Mouse (Mus musculus) G1E (cell line): ENCODE data around the gene Miip. TPM values are rescaled to one million over a fixed set of nuclear protein-coding genes. Genes with fewer than 3 reads are reported as not detected.
"Not testable (repeated sequence)": the region's sequence is repeated elsewhere in the genome, so short reads cannot be mapped to it uniquely, and the experiment has no call there.

Source experiments
- ATAC-seq: 2 replicates; pipeline ENCODE4 v1.8.0; 2016; ENCODE audit warnings: mild to moderate bottlenecking; ENCODE audit not compliant: insufficient number of reproducible peaks, poor library complexity, low FRiP score, severe bottlenecking; ENCODE audit errors: extremely low read depth
- DNase-seq: peaks from one replicate; pipeline ENCODE4 v3.0.0; 2012; ENCODE audit warnings: low spot score
- H3K27me3 ChIP-seq: 2 replicates; pipeline ENCODE4 v1.6.1; 2012; ENCODE audit warnings: mild to moderate bottlenecking, low read length, inconsistent platforms; ENCODE audit not compliant: insufficient read depth
- H3K36me3 ChIP-seq: replicated peaks from 2 replicates; pipeline ENCODE3; 2012; ENCODE audit warnings: mild to moderate bottlenecking, inconsistent platforms
- H3K4me1 ChIP-seq: 2 replicates; pipeline ENCODE4 v1.6.1; 2012; ENCODE audit warnings: low read depth, low read length, inconsistent platforms, mixed read lengths; ENCODE audit not compliant: insufficient read depth
- H3K4me3 ChIP-seq: 2 replicates; pipeline ENCODE4 v1.5.1; 2012; ENCODE audit warnings: low read depth, mild to moderate bottlenecking, inconsistent platforms, low read length, moderate library complexity, mixed read lengths
- H3K9me3 ChIP-seq: replicated peaks from 2 replicates; pipeline ENCODE4 v1.6.1; 2012; ENCODE audit warnings: inconsistent platforms
- CTCF ChIP-seq: IDR thresholded peaks from 2 replicates; pipeline ENCODE4 v1.5.1; 2012; ENCODE audit warnings: low read depth, low read length, inconsistent platforms, mixed read lengths
- GATA1 ChIP-seq: IDR thresholded peaks from 2 replicates; pipeline ENCODE4 v1.6.1; 2012; ENCODE audit warnings: borderline replicate concordance, low read length, inconsistent platforms, mixed read lengths
- GATA2 ChIP-seq: IDR thresholded peaks from 2 replicates; pipeline ENCODE4 v1.6.1; 2012; ENCODE audit warnings: low read depth, low read length, inconsistent platforms, borderline replicate concordance
- POLR2AphosphoS5 ChIP-seq: IDR thresholded peaks from 2 replicates; pipeline ENCODE4 v1.6.1; 2012; ENCODE audit warnings: low read depth, low read length, inconsistent platforms; ENCODE audit not compliant: insufficient replicate concordance
- TAL1 ChIP-seq: conservative IDR thresholded peaks from 2 replicates; pipeline ENCODE4 v1.6.1; 2012; ENCODE audit warnings: low read depth, low read length, inconsistent platforms, mixed read lengths
- polyA plus RNA-seq: library from polyadenylated mRNA; stranded (reverse); fragments of >175 nt; gene quantifications from 2 replicates; pipeline ENCODE4 v1.2.3, GENCODE M21; 2012
- total RNA-seq, 2 experiments: library from RNA; stranded (forward) in 1 of 2; stranded (reverse) in 1 of 2; fragments of 200-1000 nt in 1 of 2; fragments of >200 nt in 1 of 2; fragmentation: Nextera tagmentation in 1 of 2; gene quantifications; 2 replicates each; pipeline ENCODE4 v1.2.3; 2014 to 2017

The Miip gene
- total and polyA plus RNA-seq, 3 experiments: 0.05 TPM; not detected in 2

- H3K36me3 ChIP-seq: no peaks in the 10 kb centered on the region
- H3K9me3 ChIP-seq: no peaks in the 10 kb centered on the region
- ATAC-seq: no peak
- H3K27me3 ChIP-seq: peaks cover 3% of the 10 kb centered on the region; the same call in 1 of the 2 replicates
- H3K4me3 ChIP-seq: no peak overlapping the region
- no peak for DNase-seq
- H3K4me1 ChIP-seq: 0 out of 2 replicates have a peak, but pooled peaks cover 3% of the 10 kb centered on the region
- no peak for TF ChIP-seq POLR2AphosphoS5
- TF ChIP-seq TAL1: no peak
- TF ChIP-seq GATA1: no peak
- no peak for TF ChIP-seq CTCF
- TF ChIP-seq GATA2: no peak
Measured at GRCm38 (mm10) chr4:147862051-147862450, 6.6 kb downstream of the Miip start.

DNA sequence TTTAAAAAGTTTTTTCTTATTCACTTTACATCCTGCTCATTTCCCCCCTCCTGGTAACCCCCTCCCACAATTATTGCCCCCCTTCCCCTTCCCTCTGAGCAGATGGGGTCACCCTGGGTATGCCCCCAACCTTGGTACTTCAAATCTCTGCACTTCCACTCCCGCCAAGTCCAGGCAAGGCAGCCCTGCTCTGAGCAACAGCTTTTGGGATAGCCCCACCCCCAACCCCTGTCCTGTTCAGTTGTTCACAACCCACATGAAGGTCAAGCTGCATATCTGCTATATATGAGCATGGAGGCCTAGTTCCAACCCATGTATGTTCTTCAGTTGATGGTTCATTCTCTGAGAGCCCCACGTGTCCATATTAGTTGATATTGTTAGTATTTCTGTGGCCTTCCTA lies 17.8 kb downstream of the Miip start:
- H3K9me3 ChIP-seq: no peaks in the 10 kb centered on the region
- no peak overlapping the region for H3K4me3 ChIP-seq
- H3K27me3 ChIP-seq: no peaks in the 10 kb centered on the region
- TF ChIP-seq GATA1: no peak
- no peak for TF ChIP-seq POLR2AphosphoS5
- no peak for TF ChIP-seq TAL1
- DNase-seq (no peak), ATAC-seq (no peak)
- peaks cover 19% of the 10 kb centered on the region for H3K4me1 ChIP-seq
- H3K36me3 ChIP-seq: peaks cover 8% of the 10 kb centered on the region

DNA sequence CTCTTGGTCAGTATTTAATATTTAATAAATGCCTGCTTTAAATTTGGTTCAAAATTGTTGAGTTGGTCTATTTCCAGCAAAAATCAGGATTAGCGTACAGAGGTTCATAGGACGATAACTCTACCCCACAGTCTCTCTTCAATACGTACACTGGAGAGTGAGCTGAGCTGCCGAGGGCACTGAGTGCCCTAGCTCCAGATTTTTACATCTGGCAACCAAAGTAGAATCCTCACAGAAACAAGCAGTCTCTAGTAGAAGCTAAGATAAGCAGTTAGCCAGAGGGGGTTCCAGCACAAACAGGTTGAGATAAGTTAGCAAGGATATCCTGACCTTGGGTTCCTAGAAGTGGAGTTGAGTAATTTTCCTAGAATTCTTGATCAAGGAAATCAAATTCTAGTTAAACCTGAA lies 20.0 kb downstream of the Miip start:
- no peak for DNase-seq
- H3K9me3 ChIP-seq: no peaks in the 10 kb centered on the region
- H3K27me3 ChIP-seq: no peaks in the 10 kb centered on the region
- peaks cover 14% of the 10 kb centered on the region for H3K36me3 ChIP-seq
- peaks cover 19% of the 10 kb centered on the region for H3K4me1 ChIP-seq
- peak; percentile 36; the same call in 1 of the 2 replicates for ATAC-seq
- TF ChIP-seq POLR2AphosphoS5: no peak
- TF ChIP-seq TAL1: no peak
- no peak for TF ChIP-seq CTCF
- TF ChIP-seq GATA1: no peak
- TF ChIP-seq GATA2: no peak
- H3K4me3 ChIP-seq: peak overlapping the region; percentile 82

GRCm38 (mm10) chr4:147847614-147848583 lies 20.7 kb downstream of the Miip start, which contains the start of gene Zfp933:
Gene Zfp933, minus strand, starts transcription at chr4:147848366.
- DNase-seq: peak; percentile 39
- H3K36me3 ChIP-seq: peaks cover 21% of the 10 kb centered on the region

DNA sequence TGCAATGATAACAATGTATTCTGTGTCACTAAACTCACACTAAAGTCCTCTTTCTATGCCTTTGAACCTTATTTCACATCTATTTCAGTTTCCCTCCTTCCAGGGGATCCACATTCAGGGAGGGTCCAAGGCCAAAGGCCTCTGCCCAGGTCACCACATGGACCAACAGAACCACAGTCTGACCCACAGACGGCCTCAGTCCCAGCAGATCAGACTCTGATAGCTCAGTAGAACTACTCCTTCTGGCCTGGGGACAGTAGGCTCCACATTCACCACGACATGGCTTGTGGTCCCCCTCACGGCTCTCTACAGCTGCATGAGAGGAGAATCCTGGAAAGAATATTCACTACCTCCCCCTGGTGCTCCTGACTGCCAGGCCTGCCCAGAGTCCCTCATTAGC lies 25.7 kb downstream of the Miip start:
- Histone ChIP-seq H3K4me3 (no peak overlapping the region), H3K4me1 (peaks cover 4% of the 10 kb centered on the region), H3K27me3 (no peaks in the 10 kb centered on the region), H3K36me3 (peaks cover 22% of the 10 kb centered on the region), H3K9me3 (no peaks in the 10 kb centered on the region)
- ATAC-seq: no peak
- no peak for TF ChIP-seq CTCF
- TF ChIP-seq TAL1: no peak
- no peak for TF ChIP-seq POLR2AphosphoS5
- TF ChIP-seq GATA2: no peak
- no peak for TF ChIP-seq GATA1
- DNase-seq: no peak

More at GRCm38 (mm10) chr4:147847614-147848583, 20.7 kb downstream of the Miip start, which contains the start of gene Zfp933:
- peak; percentile 69 for ATAC-seq
- Histone ChIP-seq H3K9me3 (no peaks in the 10 kb centered on the region), H3K27me3 (no peaks in the 10 kb centered on the region), H3K4me3 (peak within 1 kb of the TSS; percentile 82), H3K4me1 (peaks cover 19% of the 10 kb centered on the region)
- TF ChIP-seq POLR2AphosphoS5 (no peak), TAL1 (no peak), GATA1 (no peak), CTCF (no peak), GATA2 (no peak)

DNA sequence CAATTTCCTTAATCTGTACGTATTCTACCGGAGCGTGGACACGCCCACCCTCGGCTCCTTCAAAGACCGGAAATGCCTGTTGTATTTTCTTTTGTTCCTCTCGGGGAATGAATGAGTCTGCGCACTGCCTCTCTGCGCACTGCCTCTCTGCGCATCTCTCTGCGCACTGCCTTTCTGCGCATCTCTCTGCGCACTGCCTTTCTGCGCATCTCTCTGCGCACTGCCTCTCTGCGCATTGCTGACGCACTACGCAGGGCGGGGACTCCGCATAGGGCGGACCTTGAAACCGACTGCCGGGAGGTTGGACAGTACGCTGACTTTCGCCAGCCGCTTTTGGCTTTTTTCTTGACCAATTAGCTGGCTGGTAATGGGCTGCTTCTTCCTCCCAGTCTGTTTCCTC lies 29.3 kb downstream of the Miip start:
- H3K27me3 ChIP-seq, DNase-seq, H3K4me1 ChIP-seq, H3K9me3 ChIP-seq, ATAC-seq, H3K4me3 ChIP-seq: not testable (repeated sequence)
- peaks cover 18% of the 10 kb centered on the region for H3K36me3 ChIP-seq
